Mouse (Mus musculus): Measurements from ENCODE around the gene Ninj2.

GRCm38 (mm10) chr6:120219281-120219680 is 126.1 kb downstream of the Ninj2 start:
- TF ChIP-seq CTCF (IDR thresholded peaks at IDR 0.05; ENCODE audit: low read depth, low read length) = no peak
- TF ChIP-seq POLR2A (IDR thresholded peaks at IDR 0.05; ENCODE audit: borderline replicate concordance, low read depth, low read length) = no peak
